Mouse (Mus musculus) layer of hippocampus, postnatal 36 days (tissue): ENCODE results near the gene Ptpn18. TPM values are rescaled to one million over a fixed set of nuclear protein-coding genes. Genes with fewer than 3 reads are reported as not detected.
"Not testable (repeated sequence)": the region's sequence is repeated elsewhere in the genome, so short reads cannot be mapped to it uniquely, and the experiment has no call there.

Source experiments
- DNase-seq, 2 experiments: peaks; one replicate each; pipeline ENCODE4 v3.0.0; 2022
- microRNA-seq, 2 experiments: library from miRNA; unstranded; fragments of <30 nt; microRNA quantifications; one replicate each; pipeline ENCODE4 v1.2.0; 2021
- total RNA-seq, 2 experiments: library from RNA; stranded (reverse); gene quantifications; 2 replicates each; pipeline ENCODE4 v1.2.3; 2021

The Ptpn18 gene
- total RNA-seq, 2 experiments from 2014 or later, result 5.0 to 5.7 TPM

DNA sequence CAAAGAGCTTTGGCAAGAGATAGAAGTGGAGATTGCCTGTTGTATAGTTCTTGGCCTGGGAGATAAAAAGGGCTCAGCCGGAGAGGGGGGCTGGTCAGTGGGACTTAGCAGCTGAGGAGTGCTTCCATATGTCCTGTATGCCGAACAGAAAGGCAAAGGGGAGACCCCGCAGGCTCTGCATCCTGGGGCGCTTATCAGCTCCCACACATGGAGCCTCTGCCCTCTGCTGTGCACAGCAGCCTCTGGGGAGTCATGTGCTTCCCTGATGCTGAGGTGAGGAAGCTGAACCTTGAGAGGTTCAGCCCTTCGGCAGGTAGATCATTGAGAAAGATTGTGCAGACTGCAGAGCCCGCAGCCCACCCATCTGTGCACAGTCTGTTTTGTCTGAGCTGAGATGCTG lies 57.7 kb downstream of the Ptpn18 start:
- DNase-seq, result not testable (repeated sequence)

DNA sequence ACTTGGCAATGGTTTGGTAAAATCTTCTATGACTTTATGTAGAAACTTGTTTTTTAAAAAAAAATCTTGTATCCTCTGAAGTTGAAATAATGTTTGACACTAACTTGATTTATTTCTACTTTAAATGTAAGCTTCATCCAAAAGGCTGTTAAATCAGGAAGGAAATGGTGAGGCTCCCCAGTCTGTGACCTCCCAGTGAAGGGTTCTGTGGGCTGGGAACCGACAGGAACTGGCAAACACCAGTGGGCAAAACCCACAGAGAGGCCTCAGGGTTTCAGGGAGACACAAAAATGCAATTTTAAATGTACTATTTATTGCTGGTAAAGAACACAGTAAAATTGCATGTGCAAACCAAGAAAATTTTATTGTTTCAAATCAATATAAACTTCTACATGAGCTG lies 58.2 kb downstream of the Ptpn18 start:
- DNase-seq, result not testable (repeated sequence)

DNA sequence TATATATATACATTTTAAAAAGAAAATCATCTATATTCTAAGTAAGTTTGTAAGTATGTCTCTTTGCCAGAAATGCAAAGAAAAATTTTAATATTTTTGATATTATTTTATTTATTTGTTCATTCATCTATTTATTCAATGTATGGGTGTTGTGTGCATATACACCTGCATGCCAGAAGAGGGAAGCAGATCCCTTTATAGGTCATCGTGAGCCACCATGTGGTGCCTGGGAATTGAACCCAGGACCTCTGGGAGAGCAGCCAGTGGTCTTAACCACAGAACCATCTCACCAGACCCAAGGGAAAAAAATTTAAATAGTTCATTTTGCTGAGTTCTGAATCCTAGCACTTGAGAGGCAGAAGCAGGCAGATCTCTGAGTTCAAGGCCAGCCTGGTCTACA lies 58.7 kb downstream of the Ptpn18 start:
- no peak for DNase-seq

DNA sequence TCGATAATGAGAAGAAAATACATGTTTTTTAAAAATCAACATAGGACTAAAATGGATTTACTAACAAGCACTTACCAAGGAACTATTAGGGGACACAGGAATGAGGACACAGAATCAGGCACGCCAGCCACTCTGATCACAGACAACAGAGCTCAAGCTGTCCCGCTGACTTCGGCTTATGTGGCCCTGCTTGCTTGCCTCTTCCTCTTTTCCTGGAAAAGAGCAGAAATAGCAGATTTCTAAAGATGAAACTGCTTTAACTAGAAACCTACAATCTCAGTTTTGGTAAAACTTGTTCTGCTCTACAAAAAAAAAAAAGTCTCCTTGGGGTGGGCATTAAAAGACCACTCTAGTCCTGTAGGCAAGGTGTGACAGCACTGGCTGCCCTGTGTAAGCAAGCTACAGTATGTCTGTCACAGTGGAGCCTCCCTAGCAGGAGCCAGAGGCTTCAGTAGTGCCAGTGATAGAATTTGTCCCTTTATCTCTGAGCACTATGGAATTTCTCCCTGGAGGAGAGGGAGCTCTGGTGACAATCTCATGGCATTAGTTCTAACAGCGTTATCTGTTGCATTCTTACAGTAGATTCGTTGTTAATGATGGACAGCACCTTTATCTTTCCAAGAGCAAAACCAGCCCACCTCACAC lies 62.8 kb downstream of the Ptpn18 start:
- DNase-seq, result no peak

DNA sequence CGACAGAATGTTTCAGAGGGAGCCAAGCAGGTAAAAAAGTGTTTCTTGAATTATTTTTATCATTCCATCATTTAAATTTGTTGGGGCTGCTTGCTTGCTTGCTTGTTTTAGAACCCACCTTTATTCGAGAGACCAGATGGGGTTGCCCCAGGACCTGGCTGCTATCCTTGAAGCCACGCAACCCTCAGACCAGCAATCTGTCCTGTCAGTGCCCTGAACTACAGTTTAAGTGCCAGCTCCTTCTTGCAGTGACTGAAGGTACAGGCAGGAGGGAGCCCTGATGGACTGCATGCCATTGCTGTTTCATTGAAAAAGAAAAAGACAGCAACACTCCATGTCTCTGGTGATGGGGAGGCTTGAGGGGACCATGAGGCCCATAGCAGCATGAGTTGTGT lies 63.3 kb downstream of the Ptpn18 start:
- no peak for DNase-seq

DNA sequence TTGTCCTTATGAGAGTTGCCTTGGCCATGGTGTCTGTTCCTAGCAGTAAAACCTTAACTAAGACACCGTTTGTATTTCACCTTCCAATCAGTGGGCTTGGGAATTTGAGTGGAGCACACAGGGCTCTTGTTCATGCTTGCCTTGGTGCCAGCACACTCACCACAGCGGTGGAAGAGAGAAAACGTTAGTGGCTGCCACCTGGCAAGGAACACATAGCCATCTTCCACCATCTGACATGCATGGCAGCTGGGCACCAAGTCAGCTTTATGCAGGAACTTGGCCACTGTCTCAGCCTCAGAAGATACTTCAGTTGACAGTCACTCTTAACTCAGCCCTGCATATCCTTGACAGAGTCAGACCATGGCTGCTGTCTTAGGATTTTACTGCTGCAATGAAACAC lies 64.1 kb downstream of the Ptpn18 start:
- DNase-seq, result no peak

Small RNA genes within 50 kb of the gene (microRNA-seq; reads per million reads assigned to microRNA genes)
- 0 to 0.63 reads per million in 2 experiments for gene Mir5103

Other genes starting within 250 kb of the Ptpn18 start
- gene Ccdc115, start 20.1 kb upstream of the Ptpn18 start, total RNA-seq, result 10 to 100 TPM; 17.5 to 19.3 TPM
- gene Imp4, start 19.9 kb upstream of the Ptpn18 start, total RNA-seq, result 10 to 100 TPM; 32.8 to 36.6 TPM
- gene Prss39, start 38.6 kb downstream of the Ptpn18 start, total RNA-seq, result not detected
- gene Cfc1, start 75.9 kb downstream of the Ptpn18 start, total RNA-seq, result not detected
- not detected for gene Prss40, start 101.2 kb downstream of the Ptpn18 start, total RNA-seq
- gene Amer3, start 119.9 kb downstream of the Ptpn18 start, total RNA-seq, result 10 to 100 TPM; 38.8 to 43.3 TPM